Mouse (Mus musculus): ENCODE results near the gene Trabd.

DNA sequence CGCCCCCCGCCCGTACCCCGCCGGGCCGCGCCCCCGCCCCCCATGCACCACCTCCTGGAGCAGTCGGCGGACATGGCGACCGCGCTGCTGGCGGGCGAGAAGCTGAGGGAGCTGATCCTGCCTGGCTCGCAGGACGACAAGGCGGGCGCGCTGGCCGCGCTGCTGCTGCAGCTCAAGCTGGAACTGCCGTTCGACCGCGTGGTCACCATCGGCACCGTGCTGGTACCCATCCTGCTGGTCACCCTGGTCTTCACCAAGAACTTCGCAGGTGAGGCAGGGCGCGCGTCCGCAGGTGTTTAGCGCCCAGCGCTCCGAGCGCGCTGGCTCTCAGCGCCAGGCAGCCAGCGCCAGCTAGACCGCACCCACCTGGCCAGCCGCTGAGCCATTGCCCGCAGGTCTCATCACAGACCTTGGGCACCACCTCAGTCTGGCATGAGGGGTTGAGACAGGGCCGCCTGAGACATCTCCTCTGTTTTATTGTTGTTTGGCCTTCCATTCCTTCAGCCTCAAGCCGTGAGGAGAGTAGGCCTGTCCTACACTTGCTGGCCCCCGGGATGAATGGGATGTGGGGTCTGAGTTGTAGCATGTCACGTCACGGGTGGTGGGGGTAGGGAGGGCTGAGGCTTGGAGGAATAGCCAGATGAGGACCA lies 14.8 kb upstream of the Trabd start:
- TF ChIP-seq POLR2A (IDR thresholded peaks at IDR 0.05; ENCODE audit: insufficient read length, low read depth) = no peak
- no peak for TF ChIP-seq USF1 (IDR thresholded peaks at IDR 0.05; ENCODE audit: low read depth)
- no peak for TF ChIP-seq MAX (IDR thresholded peaks at IDR 0.05; ENCODE audit: low read depth)
- no peak for TF ChIP-seq MYOG (IDR thresholded peaks at IDR 0.05; ENCODE audit: control insufficient read depth in 1 of 3, insufficient read depth in 1 of 3, insufficient read length in 2 of 3, low read depth in 2 of 3)
- TF ChIP-seq E2F4 (IDR thresholded peaks at IDR 0.05; ENCODE audit: insufficient read depth) = no peak
- no peak for TF ChIP-seq CEBPB (IDR thresholded peaks at IDR 0.05; ENCODE audit: insufficient read depth, poor library complexity, severe bottlenecking)
- no peak for TF ChIP-seq MYOD1 (IDR thresholded peaks at IDR 0.05; ENCODE audit: control insufficient read depth in 1 of 3, insufficient read length in 2 of 3, low read depth in 2 of 3)
- TF ChIP-seq TCF12 (IDR thresholded peaks at IDR 0.05; ENCODE audit: insufficient read depth, poor library complexity, severe bottlenecking) = no peak
- no peak for TF ChIP-seq POLR2AphosphoS2 (IDR thresholded peaks at IDR 0.05; ENCODE audit: insufficient read length, low read depth)
- no peak for TF ChIP-seq REST (IDR thresholded peaks at IDR 0.05; ENCODE audit: insufficient read depth, insufficient read length)

All from myocyte (in vitro differentiated cells).